Mouse (Mus musculus): ENCODE results near the gene Trmo. TPM values are rescaled to one million over a fixed set of nuclear protein-coding genes. Genes with fewer than 3 reads are reported as not detected.

Trmo gene
- polyA plus RNA-seq, 1 experiment from 2014 or later: 8.2 TPM

- H3K9me3 ChIP-seq: no peaks in the 10 kb centered on the region
- no peak overlapping the region for H3K4me3 ChIP-seq
- WGBS: 23% methylated on average over 6 of the region's 6 CpGs
- ATAC-seq (ENCODE audit: insufficient number of reproducible peaks, insufficient read depth, low FRiP score, low TSS enrichment): no peak
- H3K4me2 ChIP-seq (replicated peaks): no peak overlapping the region
- H3K27ac ChIP-seq: no peak overlapping the region
- H3K4me1 ChIP-seq: peaks cover 14% of the 10 kb centered on the region
- H3K36me3 ChIP-seq: no peaks in the 10 kb centered on the region
- no peak overlapping the region for H3K9ac ChIP-seq
- H3K27me3 ChIP-seq: peaks cover 92% of the 10 kb centered on the region
These were observed 43.0 kb downstream of the Trmo start for GRCm38 (mm10) chr4:46346221-46346620.

GRCm38 (mm10) chr4:46345773-46346100 lies 43.5 kb downstream of the Trmo start:
- H3K4me1 ChIP-seq: peaks cover 14% of the 10 kb centered on the region
- H3K9ac ChIP-seq: no peak overlapping the region
- no peaks in the 10 kb centered on the region for H3K36me3 ChIP-seq
- ATAC-seq (ENCODE audit: insufficient number of reproducible peaks, insufficient read depth, low FRiP score, low TSS enrichment): no peak
- H3K4me2 ChIP-seq (replicated peaks): no peak overlapping the region
- peaks cover 92% of the 10 kb centered on the region for H3K27me3 ChIP-seq
- H3K9me3 ChIP-seq: no peaks in the 10 kb centered on the region
- WGBS: 10% methylated on average over 3 of the region's 3 CpGs
- H3K27ac ChIP-seq: no peak overlapping the region
- H3K4me3 ChIP-seq: no peak overlapping the region

- 3% methylated on average over 67 of the region's 67 CpGs for WGBS
- Histone ChIP-seq H3K4me2 (replicated peaks) (peak overlapping the region; percentile 46), H3K27me3 (peaks cover 92% of the 10 kb centered on the region), H3K9ac (no peak overlapping the region), H3K36me3 (no peaks in the 10 kb centered on the region), H3K9me3 (no peaks in the 10 kb centered on the region), H3K4me1 (peaks cover 14% of the 10 kb centered on the region), H3K27ac (0 out of 2 replicates have a peak overlapping the region, but pooled peaks have one; percentile 30), H3K4me3 (peak overlapping the region; percentile 41)
- no peak for ATAC-seq (ENCODE audit: insufficient number of reproducible peaks, insufficient read depth, low FRiP score, low TSS enrichment)
These were observed 44.0 kb downstream of the Trmo start for GRCm38 (mm10) chr4:46345056-46345772.

GRCm38 (mm10) chr4:46344288-46344687 lies 44.9 kb downstream of the Trmo start:
- Histone ChIP-seq H3K36me3 (no peaks in the 10 kb centered on the region), H3K4me1 (peaks cover 14% of the 10 kb centered on the region), H3K9ac (peak overlapping the region; percentile 38; the same call in 1 of the 2 replicates), H3K9me3 (no peaks in the 10 kb centered on the region), H3K27me3 (peaks cover 92% of the 10 kb centered on the region), H3K4me3 (peak overlapping the region; percentile 41), H3K4me2 (replicated peaks) (peak overlapping the region; percentile 46), H3K27ac (peak overlapping the region; percentile 30; the same call in 1 of the 2 replicates)
- no peak for ATAC-seq (ENCODE audit: insufficient number of reproducible peaks, insufficient read depth, low FRiP score, low TSS enrichment)
- WGBS: 2% methylated on average over 45 of the region's 51 CpGs

GRCm38 (mm10) chr4:46343596-46344260 lies 45.5 kb downstream of the Trmo start, which contains the start of gene Foxe1:
Foxe1 (plus strand) TSS chr4:46343609.
- peaks cover 14% of the 10 kb centered on the region for H3K4me1 ChIP-seq

GRCm38 (mm10) chr4:46342711-46343286 lies 46.4 kb downstream of the Trmo start:
- Histone ChIP-seq H3K4me2 (replicated peaks) (peak overlapping the region; percentile 46), H3K9me3 (no peaks in the 10 kb centered on the region), H3K4me3 (peak overlapping the region; percentile 41), H3K9ac (no peak overlapping the region), H3K27me3 (peaks cover 97% of the 10 kb centered on the region), H3K4me1 (peaks cover 14% of the 10 kb centered on the region), H3K27ac (no peak overlapping the region), H3K36me3 (no peaks in the 10 kb centered on the region)
- peak; percentile 84; the same call in 1 of the 2 replicates for ATAC-seq (ENCODE audit: insufficient number of reproducible peaks, insufficient read depth, low FRiP score, low TSS enrichment)
- WGBS: 1% methylated on average over 28 of the region's 28 CpGs

More at GRCm38 (mm10) chr4:46343596-46344260, 45.5 kb downstream of the Trmo start, which contains the start of gene Foxe1:
- H3K4me3 ChIP-seq: peak within 1 kb of the TSS; percentile 41
- H3K9me3 ChIP-seq: no peaks in the 10 kb centered on the region
- H3K4me2 ChIP-seq (replicated peaks): peak within 1 kb of the TSS; percentile 46
- peak within 1 kb of the TSS; percentile 30; the same call in 1 of the 2 replicates for H3K27ac ChIP-seq
- peak within 1 kb of the TSS; percentile 38; the same call in 1 of the 2 replicates for H3K9ac ChIP-seq
- no peak for ATAC-seq (ENCODE audit: insufficient number of reproducible peaks, insufficient read depth, low FRiP score, low TSS enrichment)
- H3K27me3 ChIP-seq: peaks cover 92% of the 10 kb centered on the region
- 2% methylated on average over 61 of the region's 70 CpGs for WGBS
- H3K36me3 ChIP-seq: no peaks in the 10 kb centered on the region

GRCm38 (mm10) chr4:46341831-46342680 lies 47.2 kb downstream of the Trmo start:
- WGBS: 10% methylated on average over 22 of the region's 22 CpGs
- Histone ChIP-seq H3K4me2 (replicated peaks) (no peak overlapping the region; the same call in 1 of the 2 replicates), H3K27me3 (peaks cover 97% of the 10 kb centered on the region)

GRCm38 (mm10) chr4:46339584-46339983 lies 49.7 kb downstream of the Trmo start:
- no peak for ATAC-seq (ENCODE audit: insufficient number of reproducible peaks, insufficient read depth, low FRiP score, low TSS enrichment)
- Histone ChIP-seq H3K9ac (no peak overlapping the region), H3K36me3 (no peaks in the 10 kb centered on the region), H3K4me1 (peaks cover 13% of the 10 kb centered on the region), H3K9me3 (no peaks in the 10 kb centered on the region), H3K27ac (no peak overlapping the region), H3K27me3 (peaks cover 86% of the 10 kb centered on the region), H3K4me2 (replicated peaks) (no peak overlapping the region), H3K4me3 (no peak overlapping the region)
- WGBS: under 1% methylated on average over 26 of the region's 26 CpGs

More at GRCm38 (mm10) chr4:46341831-46342680, 47.2 kb downstream of the Trmo start:
- ATAC-seq (ENCODE audit: insufficient number of reproducible peaks, insufficient read depth, low FRiP score, low TSS enrichment): no peak
- no peaks in the 10 kb centered on the region for H3K36me3 ChIP-seq
- peak overlapping the region; percentile 22 for H3K4me3 ChIP-seq
- H3K9ac ChIP-seq: no peak overlapping the region
- H3K4me1 ChIP-seq: peaks cover 14% of the 10 kb centered on the region
- no peaks in the 10 kb centered on the region for H3K9me3 ChIP-seq
- H3K27ac ChIP-seq: no peak overlapping the region

GRCm38 (mm10) chr4:46339026-46339425 lies 50.2 kb downstream of the Trmo start:
- 9% methylated on average over 10 of the region's 10 CpGs for WGBS
- Histone ChIP-seq H3K27me3 (peaks cover 80% of the 10 kb centered on the region), H3K36me3 (no peaks in the 10 kb centered on the region), H3K4me1 (peaks cover 8% of the 10 kb centered on the region), H3K9me3 (no peaks in the 10 kb centered on the region), H3K4me3 (no peak overlapping the region), H3K9ac (no peak overlapping the region), H3K27ac (no peak overlapping the region), H3K4me2 (replicated peaks) (no peak overlapping the region)
- no peak for ATAC-seq (ENCODE audit: insufficient number of reproducible peaks, insufficient read depth, low FRiP score, low TSS enrichment)

GRCm38 (mm10) chr4:46337990-46338389 lies 51.2 kb downstream of the Trmo start:
- no peak overlapping the region for H3K4me2 ChIP-seq (replicated peaks)
- WGBS: 4% methylated on average over 3 of the region's 3 CpGs
- H3K4me1 ChIP-seq: no peaks in the 10 kb centered on the region
- H3K27ac ChIP-seq: no peak overlapping the region
- H3K9me3 ChIP-seq: no peaks in the 10 kb centered on the region
- no peak for ATAC-seq (ENCODE audit: insufficient number of reproducible peaks, insufficient read depth, low FRiP score, low TSS enrichment)
- no peak overlapping the region for H3K4me3 ChIP-seq
- H3K9ac ChIP-seq: no peak overlapping the region
- no peaks in the 10 kb centered on the region for H3K36me3 ChIP-seq
- H3K27me3 ChIP-seq: peaks cover 70% of the 10 kb centered on the region

GRCm38 (mm10) chr4:46335846-46336245 lies 53.4 kb downstream of the Trmo start:
- H3K4me2 ChIP-seq (replicated peaks): no peak overlapping the region
- peaks cover 49% of the 10 kb centered on the region for H3K27me3 ChIP-seq
- WGBS: 16% methylated on average over 1 of the region's 1 CpGs
- no peaks in the 10 kb centered on the region for H3K9me3 ChIP-seq
- H3K36me3 ChIP-seq: no peaks in the 10 kb centered on the region
- H3K4me1 ChIP-seq: no peaks in the 10 kb centered on the region
- H3K9ac ChIP-seq: no peak overlapping the region
- H3K4me3 ChIP-seq: no peak overlapping the region
- H3K27ac ChIP-seq: no peak overlapping the region
- ATAC-seq (ENCODE audit: insufficient number of reproducible peaks, insufficient read depth, low FRiP score, low TSS enrichment): no peak

Data from embryonic facial prominence, embryonic 12.5 days (tissue).